Mouse (Mus musculus): Measurements from ENCODE around the gene Kcnip4. TPM values are rescaled to one million over a fixed set of nuclear protein-coding genes. Genes with fewer than 3 reads are reported as not detected.

The Kcnip4 gene
- polyA plus RNA-seq, 1 experiment from 2014 or later, result 3.0 TPM

DNA sequence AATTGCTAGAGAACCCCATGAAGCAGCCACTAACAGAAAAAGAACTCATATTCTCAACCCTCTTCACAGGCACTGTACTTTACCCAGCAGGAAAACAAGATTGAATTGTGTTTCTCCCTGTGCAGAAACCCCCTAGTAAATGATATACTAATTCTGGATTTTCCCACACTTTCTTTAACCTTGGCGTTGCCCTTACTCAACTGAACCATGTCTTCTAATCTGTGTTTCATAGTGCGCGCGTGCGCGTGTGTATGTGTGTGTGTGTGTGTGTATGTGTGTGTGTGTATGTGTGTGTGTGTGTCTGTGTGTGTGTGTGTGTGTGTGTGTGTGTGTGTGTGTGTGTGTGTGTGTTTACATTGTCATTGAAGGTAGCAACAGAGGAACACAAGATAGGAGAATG lies 283.0 kb downstream of the Kcnip4 start:
- Histone ChIP-seq H3K9me3 (ENCODE audit: control insufficient read depth, low read length) (no peaks in the 10 kb centered on the region), H3K27ac (ENCODE audit: low read length) (no peak overlapping the region), H3K27me3 (replicated peaks; ENCODE audit: control insufficient read depth, insufficient read depth, low read length) (no peaks in the 10 kb centered on the region), H3K4me1 (ENCODE audit: control insufficient read depth, insufficient read depth, low read length) (no peaks in the 10 kb centered on the region), H3K9ac (ENCODE audit: low read depth, low read length) (no peak overlapping the region), H3K4me3 (ENCODE audit: low read length) (no peak overlapping the region), H3K36me3 (ENCODE audit: control insufficient read depth, insufficient read depth, low read length) (no peaks in the 10 kb centered on the region), H3K4me2 (ENCODE audit: low read depth, low read length) (no peak overlapping the region)
- no peak for ATAC-seq
- 95% methylated on average over 6 of the region's 6 CpGs for WGBS

DNA sequence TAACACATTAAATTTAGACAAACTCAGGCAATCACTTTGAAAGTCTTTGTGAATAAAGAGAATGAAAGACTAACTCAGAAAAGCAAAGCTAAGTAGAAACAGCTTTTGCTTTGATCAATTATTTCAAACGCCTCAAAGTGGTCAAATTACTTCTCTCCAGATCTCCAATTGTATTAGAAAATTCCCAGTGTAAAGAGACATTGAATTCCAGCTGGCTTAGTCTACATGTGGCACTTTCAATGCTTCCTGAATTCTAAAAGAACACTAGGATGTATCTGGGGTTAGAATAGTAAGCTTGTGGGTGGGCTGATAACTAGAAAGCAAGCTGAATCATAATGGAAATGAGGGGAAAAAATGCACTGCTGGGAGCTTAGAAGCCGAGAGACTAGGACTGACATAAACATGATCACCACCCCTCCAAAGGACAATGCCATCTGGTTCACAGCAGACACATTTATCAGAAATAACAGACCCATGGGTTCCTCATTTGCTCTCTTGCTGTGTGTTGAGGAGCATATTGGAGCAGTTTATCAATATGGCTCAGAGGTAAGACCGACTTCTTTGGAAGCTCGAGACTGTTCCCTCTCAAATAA lies 323.4 kb downstream of the Kcnip4 start:
- Histone ChIP-seq H3K9me3 (ENCODE audit: control insufficient read depth, low read length) (no peaks in the 10 kb centered on the region), H3K4me2 (ENCODE audit: low read depth, low read length) (no peak overlapping the region), H3K9ac (ENCODE audit: low read depth, low read length) (no peak overlapping the region), H3K27me3 (replicated peaks; ENCODE audit: control insufficient read depth, insufficient read depth, low read length) (no peaks in the 10 kb centered on the region), H3K36me3 (ENCODE audit: control insufficient read depth, insufficient read depth, low read length) (no peaks in the 10 kb centered on the region), H3K27ac (ENCODE audit: low read length) (no peak overlapping the region), H3K4me1 (ENCODE audit: control insufficient read depth, insufficient read depth, low read length) (no peaks in the 10 kb centered on the region), H3K4me3 (ENCODE audit: low read length) (no peak overlapping the region)
- ATAC-seq, result no peak
- WGBS, result 69% methylated on average over 4 of the region's 4 CpGs

DNA sequence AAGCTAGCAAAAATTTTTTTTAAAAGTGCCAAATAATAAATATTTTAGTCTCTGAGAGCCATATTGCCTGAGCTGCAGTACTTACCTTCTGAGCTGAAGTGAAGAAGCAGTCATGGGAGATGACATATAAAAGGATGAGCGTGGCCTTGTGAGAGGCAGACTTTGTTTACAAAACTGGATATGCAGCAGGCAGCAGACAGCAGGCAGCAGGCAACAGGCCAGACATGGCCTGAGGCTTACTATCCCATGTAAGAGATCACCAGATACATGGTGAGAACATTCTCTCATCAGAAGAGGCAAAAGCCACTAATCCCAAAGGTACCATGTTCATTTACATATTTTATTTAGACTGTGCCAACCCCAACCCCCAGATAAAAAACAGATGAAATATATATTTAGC lies 336.5 kb downstream of the Kcnip4 start:
- H3K9me3 ChIP-seq (ENCODE audit: control insufficient read depth, low read length), result no peaks in the 10 kb centered on the region
- no peak overlapping the region for H3K9ac ChIP-seq (ENCODE audit: low read depth, low read length)
- H3K4me1 ChIP-seq (ENCODE audit: control insufficient read depth, insufficient read depth, low read length), result no peaks in the 10 kb centered on the region
- no peak overlapping the region for H3K27ac ChIP-seq (ENCODE audit: low read length)
- WGBS, result 49% methylated on average over 1 of the region's 1 CpGs
- H3K36me3 ChIP-seq (ENCODE audit: control insufficient read depth, insufficient read depth, low read length), result no peaks in the 10 kb centered on the region
- H3K4me2 ChIP-seq (ENCODE audit: low read depth, low read length), result no peak overlapping the region
- H3K27me3 ChIP-seq (replicated peaks; ENCODE audit: control insufficient read depth, insufficient read depth, low read length), result no peaks in the 10 kb centered on the region
- H3K4me3 ChIP-seq (ENCODE audit: low read length), result no peak overlapping the region
- no peak for ATAC-seq

DNA sequence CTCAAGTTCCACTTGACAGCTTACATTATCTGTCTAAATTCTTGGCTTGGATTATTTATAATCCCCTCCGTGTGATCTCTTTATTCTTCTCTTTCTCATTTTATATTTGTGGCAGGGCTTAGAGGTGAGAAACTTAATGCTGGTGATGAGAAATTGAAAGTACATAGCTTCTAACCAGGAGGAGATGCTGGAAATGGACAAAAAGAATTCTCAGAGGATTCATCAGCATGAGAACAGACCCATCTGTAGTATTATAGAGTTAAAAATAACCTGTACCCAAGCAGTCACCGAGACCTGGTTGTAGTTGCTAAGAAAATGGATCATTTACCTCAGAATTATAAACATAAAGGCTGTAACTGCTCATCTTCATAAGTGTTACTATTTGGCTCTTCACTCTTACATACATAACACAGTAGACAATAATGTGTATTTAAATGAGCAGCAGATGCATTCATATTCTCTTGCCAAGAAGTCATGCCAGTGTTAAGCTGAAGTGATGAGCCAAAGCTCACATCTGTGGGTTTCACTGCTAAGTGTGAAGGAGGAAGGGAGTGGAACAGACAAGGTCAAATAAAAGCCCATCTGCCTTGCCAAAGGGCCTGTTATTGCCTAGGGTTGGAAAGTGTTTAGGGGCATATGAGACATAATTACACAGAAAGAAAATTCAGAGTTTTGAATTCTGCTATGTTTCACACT lies 374.4 kb downstream of the Kcnip4 start:
- H3K4me2 ChIP-seq (ENCODE audit: low read depth, low read length), result no peak overlapping the region
- 55% methylated on average over 2 of the region's 2 CpGs for WGBS
- no peak overlapping the region for H3K27ac ChIP-seq (ENCODE audit: low read length)
- no peaks in the 10 kb centered on the region for H3K27me3 ChIP-seq (replicated peaks; ENCODE audit: control insufficient read depth, insufficient read depth, low read length)
- no peaks in the 10 kb centered on the region for H3K36me3 ChIP-seq (ENCODE audit: control insufficient read depth, insufficient read depth, low read length)
- no peak overlapping the region for H3K9ac ChIP-seq (ENCODE audit: low read depth, low read length)
- no peaks in the 10 kb centered on the region for H3K9me3 ChIP-seq (ENCODE audit: control insufficient read depth, low read length)
- H3K4me1 ChIP-seq (ENCODE audit: control insufficient read depth, insufficient read depth, low read length), result no peaks in the 10 kb centered on the region
- ATAC-seq, result no peak
- H3K4me3 ChIP-seq (ENCODE audit: low read length), result no peak overlapping the region

DNA sequence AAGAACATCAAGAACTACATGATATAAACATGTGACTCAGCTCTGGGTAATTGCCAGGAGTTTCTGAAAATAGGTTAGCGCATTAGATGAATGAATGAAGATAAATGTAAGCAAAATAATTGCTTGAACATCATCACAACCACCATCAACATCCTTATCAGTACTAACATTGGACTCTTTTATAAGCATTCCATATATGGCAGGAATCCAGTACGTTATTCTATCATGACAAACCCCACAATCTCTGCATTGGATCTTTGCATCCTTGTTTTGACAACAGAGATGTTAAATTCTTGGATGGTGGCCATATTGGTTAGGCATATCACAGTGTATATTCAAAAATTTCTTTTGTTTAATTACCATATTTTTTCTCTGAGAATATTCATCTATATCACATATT lies 375.0 kb downstream of the Kcnip4 start:
- no peaks in the 10 kb centered on the region for H3K4me1 ChIP-seq (ENCODE audit: control insufficient read depth, insufficient read depth, low read length)
- no peak overlapping the region for H3K9ac ChIP-seq (ENCODE audit: low read depth, low read length)
- H3K36me3 ChIP-seq (ENCODE audit: control insufficient read depth, insufficient read depth, low read length), result no peaks in the 10 kb centered on the region
- H3K27ac ChIP-seq (ENCODE audit: low read length), result no peak overlapping the region
- WGBS, result 77% methylated on average over 2 of the region's 2 CpGs
- ATAC-seq, result no peak
- no peaks in the 10 kb centered on the region for H3K9me3 ChIP-seq (ENCODE audit: control insufficient read depth, low read length)
- no peak overlapping the region for H3K4me3 ChIP-seq (ENCODE audit: low read length)
- no peaks in the 10 kb centered on the region for H3K27me3 ChIP-seq (replicated peaks; ENCODE audit: control insufficient read depth, insufficient read depth, low read length)
- no peak overlapping the region for H3K4me2 ChIP-seq (ENCODE audit: low read depth, low read length)

DNA sequence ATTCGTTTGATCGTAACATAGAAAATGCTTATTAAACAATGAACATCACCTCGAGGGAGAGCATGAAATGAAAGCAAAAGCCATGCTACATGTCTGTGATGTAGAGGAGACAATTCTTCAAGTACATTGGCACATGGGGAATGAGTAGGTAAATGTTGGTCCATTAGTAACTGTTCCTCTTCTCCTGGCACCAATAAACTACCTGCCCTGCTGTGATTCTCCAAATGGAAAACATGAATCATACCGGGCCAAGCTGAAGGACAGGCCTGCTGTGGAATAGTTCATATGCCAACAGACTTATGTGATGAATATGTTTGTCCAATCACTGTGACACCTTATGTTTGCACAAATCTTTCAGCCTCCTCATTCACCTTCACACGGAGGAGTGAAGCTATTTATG lies 429.3 kb downstream of the Kcnip4 start:
- H3K36me3 ChIP-seq (ENCODE audit: control insufficient read depth, insufficient read depth, low read length), result no peaks in the 10 kb centered on the region
- H3K4me1 ChIP-seq (ENCODE audit: control insufficient read depth, insufficient read depth, low read length), result no peaks in the 10 kb centered on the region
- no peaks in the 10 kb centered on the region for H3K9me3 ChIP-seq (ENCODE audit: control insufficient read depth, low read length)
- no peak overlapping the region for H3K9ac ChIP-seq (ENCODE audit: low read depth, low read length)
- ATAC-seq, result no peak
- no peak overlapping the region for H3K4me3 ChIP-seq (ENCODE audit: low read length)
- no peak overlapping the region for H3K27ac ChIP-seq (ENCODE audit: low read length)
- no peak overlapping the region for H3K4me2 ChIP-seq (ENCODE audit: low read depth, low read length)
- WGBS, result 79% methylated on average over 5 of the region's 5 CpGs
- H3K27me3 ChIP-seq (replicated peaks; ENCODE audit: control insufficient read depth, insufficient read depth, low read length), result no peaks in the 10 kb centered on the region

DNA sequence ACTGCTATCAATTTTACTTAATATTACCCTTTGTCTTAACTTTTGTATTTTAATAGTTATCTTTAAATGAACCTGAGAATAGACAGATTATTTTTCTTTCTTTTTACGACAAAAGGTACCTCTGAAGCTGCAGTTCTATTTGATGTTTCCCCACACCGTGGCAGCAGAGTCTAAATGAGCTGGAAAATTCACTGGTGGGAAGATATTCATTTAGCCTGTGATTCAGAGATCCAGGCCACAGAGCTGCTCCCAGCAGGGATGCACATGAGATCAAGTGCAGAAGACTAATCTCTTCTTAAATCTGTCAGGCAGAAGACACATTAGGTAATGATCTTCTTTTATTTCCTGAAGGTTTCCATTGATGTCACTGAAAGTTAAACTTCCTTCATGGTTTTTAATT lies 429.8 kb downstream of the Kcnip4 start:
- Histone ChIP-seq H3K9ac (ENCODE audit: low read depth, low read length) (no peak overlapping the region), H3K4me3 (ENCODE audit: low read length) (no peak overlapping the region), H3K27me3 (replicated peaks; ENCODE audit: control insufficient read depth, insufficient read depth, low read length) (no peaks in the 10 kb centered on the region), H3K9me3 (ENCODE audit: control insufficient read depth, low read length) (no peaks in the 10 kb centered on the region), H3K4me2 (ENCODE audit: low read depth, low read length) (no peak overlapping the region), H3K36me3 (ENCODE audit: control insufficient read depth, insufficient read depth, low read length) (no peaks in the 10 kb centered on the region), H3K4me1 (ENCODE audit: control insufficient read depth, insufficient read depth, low read length) (no peaks in the 10 kb centered on the region), H3K27ac (ENCODE audit: low read length) (no peak overlapping the region)
- WGBS, result 71% methylated on average over 2 of the region's 2 CpGs
- ATAC-seq, result no peak

DNA sequence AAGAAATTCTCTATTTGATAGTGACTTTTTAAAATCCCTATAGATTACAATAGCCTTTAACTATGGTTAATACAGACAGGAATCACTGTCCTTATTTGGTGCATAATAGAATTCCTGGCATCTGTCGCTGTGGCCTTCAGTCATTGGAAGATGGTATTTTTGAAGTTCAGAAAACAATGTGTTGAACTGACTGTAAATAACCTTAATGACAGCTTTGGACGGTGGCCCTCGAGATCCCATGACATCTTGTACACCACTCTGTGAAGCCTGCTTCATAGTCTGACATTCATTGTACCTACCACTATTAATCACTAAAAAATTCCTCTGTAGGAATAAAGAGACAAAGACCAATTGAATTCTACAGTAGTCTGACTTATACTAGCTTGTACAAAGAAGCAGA lies 430.4 kb downstream of the Kcnip4 start:
- WGBS, result 70% methylated on average over 3 of the region's 3 CpGs
- no peak overlapping the region for H3K9ac ChIP-seq (ENCODE audit: low read depth, low read length)
- H3K9me3 ChIP-seq (ENCODE audit: control insufficient read depth, low read length), result no peaks in the 10 kb centered on the region
- no peak overlapping the region for H3K27ac ChIP-seq (ENCODE audit: low read length)
- H3K4me3 ChIP-seq (ENCODE audit: low read length), result no peak overlapping the region
- no peak for ATAC-seq
- no peaks in the 10 kb centered on the region for H3K4me1 ChIP-seq (ENCODE audit: control insufficient read depth, insufficient read depth, low read length)
- no peaks in the 10 kb centered on the region for H3K36me3 ChIP-seq (ENCODE audit: control insufficient read depth, insufficient read depth, low read length)
- no peaks in the 10 kb centered on the region for H3K27me3 ChIP-seq (replicated peaks; ENCODE audit: control insufficient read depth, insufficient read depth, low read length)
- H3K4me2 ChIP-seq (ENCODE audit: low read depth, low read length), result no peak overlapping the region

DNA sequence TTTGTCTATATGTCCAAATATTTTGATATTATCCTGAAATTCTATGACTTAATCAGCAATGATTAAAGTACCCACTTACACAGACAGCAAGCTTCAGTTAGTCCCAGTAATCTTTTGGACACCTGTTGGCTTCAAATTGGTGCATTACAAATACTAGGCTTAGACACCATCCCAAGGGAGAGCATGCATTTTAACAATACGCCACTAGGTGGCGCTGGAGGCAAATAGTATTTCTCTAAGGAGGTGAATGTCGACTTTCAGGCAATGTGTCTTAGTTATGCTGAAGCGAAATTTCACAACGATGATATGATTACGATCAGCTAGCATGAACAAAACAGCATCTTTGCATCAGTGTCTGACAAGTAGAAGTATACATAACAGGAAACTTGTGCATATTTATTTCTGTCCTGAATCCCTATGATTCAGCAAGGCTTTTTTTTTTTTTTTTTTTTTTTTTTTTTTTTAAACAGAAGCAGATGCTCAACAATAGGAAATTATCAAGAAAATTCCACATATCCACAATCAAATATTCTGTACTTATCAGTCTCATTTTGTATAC lies 434.5 kb downstream of the Kcnip4 start:
- Histone ChIP-seq H3K9ac (ENCODE audit: low read depth, low read length) (no peak overlapping the region), H3K9me3 (ENCODE audit: control insufficient read depth, low read length) (no peaks in the 10 kb centered on the region), H3K4me3 (ENCODE audit: low read length) (no peak overlapping the region), H3K27ac (ENCODE audit: low read length) (no peak overlapping the region), H3K36me3 (ENCODE audit: control insufficient read depth, insufficient read depth, low read length) (no peaks in the 10 kb centered on the region), H3K4me1 (ENCODE audit: control insufficient read depth, insufficient read depth, low read length) (no peaks in the 10 kb centered on the region), H3K4me2 (ENCODE audit: low read depth, low read length) (no peak overlapping the region), H3K27me3 (replicated peaks; ENCODE audit: control insufficient read depth, insufficient read depth, low read length) (no peaks in the 10 kb centered on the region)
- peak; percentile 80 for ATAC-seq
- 6% methylated on average over 6 of the region's 6 CpGs for WGBS
